Mouse (Mus musculus) intestine, embryonic 16.5 days (tissue): ENCODE data around the gene Tmcc1. TPM values are rescaled to one million over a fixed set of nuclear protein-coding genes. Genes with fewer than 3 reads are reported as not detected.

Source experiments
- ATAC-seq: fragments of 200-750 bp; cut with Nextera tagmentation; 2 replicates; pipeline ENCODE4 v1.8.0; 2017; ENCODE audit warnings: moderate TSS enrichment, moderate library complexity
- H3K27ac ChIP-seq: fragments of 300-500 bp; sonication (generic); 2 replicates; pipeline ENCODE4 v1.5.1; 2014; ENCODE audit warnings: mild to moderate bottlenecking, low read length
- H3K27me3 ChIP-seq: fragments of 300-500 bp; sonication (generic); replicated peaks from 2 replicates; pipeline ENCODE4 v1.6.1; 2014; ENCODE audit warnings: low read length, control low read depth, mixed read lengths; ENCODE audit not compliant: control insufficient read depth, insufficient read depth
- H3K36me3 ChIP-seq: fragments of 300-500 bp; sonication (generic); 2 replicates; pipeline ENCODE4 v1.6.1; 2014; ENCODE audit warnings: low read length, control low read depth; ENCODE audit not compliant: control insufficient read depth, insufficient read depth
- H3K4me1 ChIP-seq: fragments of 300-500 bp; sonication (generic); 2 replicates; pipeline ENCODE4 v1.6.1; 2014; ENCODE audit warnings: low read length, control low read depth, mixed read lengths; ENCODE audit not compliant: control insufficient read depth, insufficient read depth
- H3K4me2 ChIP-seq: fragments of 300-500 bp; sonication (generic); 2 replicates; pipeline ENCODE4 v1.6.1; 2014; ENCODE audit warnings: low read depth, low read length, control low read depth
- H3K4me3 ChIP-seq: fragments of 300-500 bp; sonication (generic); 2 replicates; pipeline ENCODE4 v1.5.1; 2014; ENCODE audit warnings: mild to moderate bottlenecking, low read length
- H3K9ac ChIP-seq: fragments of 300-500 bp; sonication (generic); 2 replicates; pipeline ENCODE4 v1.6.1; 2014; ENCODE audit warnings: low read depth, low read length
- H3K9me3 ChIP-seq: fragments of 300-500 bp; sonication (generic); 2 replicates; pipeline ENCODE4 v1.6.1; 2016; ENCODE audit warnings: low read length, control low read depth; ENCODE audit not compliant: control insufficient read depth
- WGBS: fragments of 180-500 bp; shearing (Covaris S2); extraction: QIAGEN DNeasy Blood & Tissue Kit; methylation state at CpG from one replicate; pipeline ENCODE4 v1.1.7; 2014; 5-methylcytosine and 5-hydroxymethylcytosine counted together
- polyA plus RNA-seq: library from polyadenylated mRNA; unstranded; fragments of >200 nt; fragmentation: Nextera tagmentation; extraction: Ambion mirVana; gene quantifications from 2 replicates; pipeline ENCODE4 v1.2.1, GENCODE M21; 2015

Tmcc1 gene
- polyA plus RNA-seq, 1 experiment from 2014 or later = 8.9 TPM

GRCm38 (mm10) chr6:115994877-115995520 is 198.3 kb downstream of the Tmcc1 start, which contains the start of gene Plxnd1:
TSS of gene Plxnd1 (minus strand) at chr6:115995005.
- peak within 1 kb of the TSS; percentile 95 for H3K4me2 ChIP-seq
- ATAC-seq = peak; percentile 87
- H3K4me1 ChIP-seq = peaks cover 49% of the 10 kb centered on the region
- 1% methylated on average over 40 of the region's 51 CpGs for WGBS
- peak within 1 kb of the TSS; percentile 65 for H3K27ac ChIP-seq
- peak within 1 kb of the TSS; percentile 81 for H3K9ac ChIP-seq
- H3K27me3 ChIP-seq = peaks cover 19% of the 10 kb centered on the region
- peak within 1 kb of the TSS; percentile 70 for H3K4me3 ChIP-seq
- no peaks in the 10 kb centered on the region for H3K9me3 ChIP-seq
- no peaks in the 10 kb centered on the region for H3K36me3 ChIP-seq

GRCm38 (mm10) chr6:115994146-115994876 is 199.0 kb downstream of the Tmcc1 start:
- Histone ChIP-seq H3K9ac (peak overlapping the region; percentile 81), H3K9me3 (no peaks in the 10 kb centered on the region), H3K4me3 (peak overlapping the region; percentile 70), H3K27ac (peak overlapping the region; percentile 65), H3K4me1 (peaks cover 49% of the 10 kb centered on the region), H3K4me2 (peak overlapping the region; percentile 95), H3K36me3 (no peaks in the 10 kb centered on the region), H3K27me3 (peaks cover 19% of the 10 kb centered on the region)
- WGBS = under 1% methylated on average over 59 of the region's 93 CpGs
- no peak; the same call in 1 of the 2 replicates for ATAC-seq

- H3K36me3 ChIP-seq = no peaks in the 10 kb centered on the region
- peak overlapping the region; percentile 70 for H3K4me3 ChIP-seq
- H3K9me3 ChIP-seq = no peaks in the 10 kb centered on the region
- peak overlapping the region; percentile 81 for H3K9ac ChIP-seq
- peaks cover 19% of the 10 kb centered on the region for H3K27me3 ChIP-seq
- WGBS = 1% methylated on average over 86 of the region's 86 CpGs
- peak overlapping the region; percentile 65 for H3K27ac ChIP-seq
- H3K4me2 ChIP-seq = peak overlapping the region; percentile 95
- peaks cover 53% of the 10 kb centered on the region for H3K4me1 ChIP-seq
- no peak for ATAC-seq
Observed at GRCm38 (mm10) chr6:115993463-115994145, 199.7 kb downstream of the Tmcc1 start.

- H3K4me3 ChIP-seq = peak overlapping the region; percentile 70
- WGBS = 43% methylated on average over 6 of the region's 6 CpGs
Observed at GRCm38 (mm10) chr6:115992981-115993380, 200.3 kb downstream of the Tmcc1 start.

GRCm38 (mm10) chr6:115991881-115992620 is 201.2 kb downstream of the Tmcc1 start:
- H3K4me3 ChIP-seq = peak overlapping the region; percentile 70
- peaks cover 54% of the 10 kb centered on the region for H3K4me1 ChIP-seq
- 41% methylated on average over 10 of the region's 10 CpGs for WGBS
- peak overlapping the region; percentile 95 for H3K4me2 ChIP-seq
- H3K27ac ChIP-seq = peak overlapping the region; percentile 76
- peak overlapping the region; percentile 81 for H3K9ac ChIP-seq
- ATAC-seq = no peak
- peaks cover 19% of the 10 kb centered on the region for H3K27me3 ChIP-seq
- H3K9me3 ChIP-seq = no peaks in the 10 kb centered on the region
- H3K36me3 ChIP-seq = no peaks in the 10 kb centered on the region

More at GRCm38 (mm10) chr6:115992981-115993380, 200.3 kb downstream of the Tmcc1 start:
- Histone ChIP-seq H3K27me3 (peaks cover 19% of the 10 kb centered on the region), H3K27ac (peak overlapping the region; percentile 28; the same call in 1 of the 2 replicates), H3K4me2 (peak overlapping the region; percentile 95), H3K9ac (peak overlapping the region; percentile 81), H3K36me3 (no peaks in the 10 kb centered on the region), H3K4me1 (peaks cover 53% of the 10 kb centered on the region), H3K9me3 (no peaks in the 10 kb centered on the region)
- no peak for ATAC-seq

- Histone ChIP-seq H3K9ac (peak overlapping the region; percentile 81), H3K9me3 (no peaks in the 10 kb centered on the region), H3K27me3 (peaks cover 19% of the 10 kb centered on the region), H3K36me3 (no peaks in the 10 kb centered on the region), H3K4me1 (peaks cover 61% of the 10 kb centered on the region), H3K4me3 (peak overlapping the region; percentile 70), H3K27ac (peak overlapping the region; percentile 76), H3K4me2 (peak overlapping the region; percentile 95)
- ATAC-seq = peak; percentile 12
- 38% methylated on average over 13 of the region's 13 CpGs for WGBS
Observed at GRCm38 (mm10) chr6:115991108-115991880, 202.0 kb downstream of the Tmcc1 start.

- H3K4me2 ChIP-seq = peak overlapping the region; percentile 95
- H3K9ac ChIP-seq = peak overlapping the region; percentile 81; the same call in 1 of the 2 replicates
- no peaks in the 10 kb centered on the region for H3K9me3 ChIP-seq
- H3K4me3 ChIP-seq = peak overlapping the region; percentile 70
- H3K27ac ChIP-seq = no peak overlapping the region
- no peaks in the 10 kb centered on the region for H3K36me3 ChIP-seq
- no peak for ATAC-seq
- 86% methylated on average over 9 of the region's 9 CpGs for WGBS
- H3K4me1 ChIP-seq = peaks cover 61% of the 10 kb centered on the region
- peaks cover 22% of the 10 kb centered on the region for H3K27me3 ChIP-seq
Observed at GRCm38 (mm10) chr6:115990479-115990878, 202.8 kb downstream of the Tmcc1 start.

- peak overlapping the region; percentile 70; the same call in 1 of the 2 replicates for H3K4me3 ChIP-seq
- H3K4me2 ChIP-seq = peak overlapping the region; percentile 95; the same call in 1 of the 2 replicates
- no peaks in the 10 kb centered on the region for H3K36me3 ChIP-seq
- peaks cover 65% of the 10 kb centered on the region for H3K4me1 ChIP-seq
- H3K27ac ChIP-seq = no peak overlapping the region
- H3K9ac ChIP-seq = 0 out of 2 replicates have a peak overlapping the region, but pooled peaks have one; percentile 81
- ATAC-seq = no peak
- H3K27me3 ChIP-seq = peaks cover 22% of the 10 kb centered on the region
- 81% methylated on average over 3 of the region's 3 CpGs for WGBS
- H3K9me3 ChIP-seq = no peaks in the 10 kb centered on the region
Observed at GRCm38 (mm10) chr6:115990056-115990455, 203.2 kb downstream of the Tmcc1 start.
